ENCODE assay signal across 15 mouse cellular contexts in genomic region chr2:173653526-173653925, GRCm38 (mm10).
"Had no signal": no experiment of that assay in that cellular context is flagged by ENCODE, and none has a peak within 500 bp of the region (broad histone marks: within the 10 kb centered on the region; RNA-seq: fewer than 3 reads in every experiment).

No protein-coding gene starts in this region.

- H3K9ac ChIP-seq: limb, embryonic 13.5 days; liver, embryonic 12.5 days; lung, embryonic 14.5 days; midbrain, embryonic 15.5 days; neural tube, embryonic 12.5 days; stomach, embryonic 15.5 days had no signal

- H3K27me3 ChIP-seq: limb, embryonic 13.5 days; liver, embryonic 12.5 days; megakaryocyte, embryonic 14.5 days; midbrain, embryonic 15.5 days; neural tube, embryonic 12.5 days; stomach, embryonic 15.5 days had no signal

- DNase-seq: layer of hippocampus, adult 9-11 months; left cerebral cortex, postnatal 4 days; lung, embryonic 14.5 days; lung, postnatal 10 days; retina, postnatal 1 day; right cerebral cortex, postnatal 14 days; thymus, postnatal 36 days had no signal

- H3K27ac ChIP-seq: limb, embryonic 13.5 days; liver, embryonic 12.5 days; macrophage; midbrain, embryonic 15.5 days; neural tube, embryonic 12.5 days; stomach, embryonic 15.5 days had no signal

- H3K4me3 ChIP-seq: limb, embryonic 13.5 days; liver, embryonic 12.5 days; midbrain, embryonic 15.5 days; neural tube, embryonic 12.5 days; stomach, embryonic 15.5 days had no signal

- H3K36me3 ChIP-seq: midbrain, embryonic 15.5 days; neural tube, embryonic 12.5 days; stomach, embryonic 15.5 days had no signal

- ATAC-seq: intestine, embryonic 16.5 days; liver, embryonic 12.5 days; midbrain, embryonic 15.5 days had no signal
